Mouse (Mus musculus): ENCODE measurements around the gene Slc31a2. TPM values are rescaled to one million over a fixed set of nuclear protein-coding genes. Genes with fewer than 3 reads are reported as not detected.

Slc31a2 gene
- total RNA-seq, 2 experiments from 2014 or later: 7.8 to 11.6 TPM

DNA sequence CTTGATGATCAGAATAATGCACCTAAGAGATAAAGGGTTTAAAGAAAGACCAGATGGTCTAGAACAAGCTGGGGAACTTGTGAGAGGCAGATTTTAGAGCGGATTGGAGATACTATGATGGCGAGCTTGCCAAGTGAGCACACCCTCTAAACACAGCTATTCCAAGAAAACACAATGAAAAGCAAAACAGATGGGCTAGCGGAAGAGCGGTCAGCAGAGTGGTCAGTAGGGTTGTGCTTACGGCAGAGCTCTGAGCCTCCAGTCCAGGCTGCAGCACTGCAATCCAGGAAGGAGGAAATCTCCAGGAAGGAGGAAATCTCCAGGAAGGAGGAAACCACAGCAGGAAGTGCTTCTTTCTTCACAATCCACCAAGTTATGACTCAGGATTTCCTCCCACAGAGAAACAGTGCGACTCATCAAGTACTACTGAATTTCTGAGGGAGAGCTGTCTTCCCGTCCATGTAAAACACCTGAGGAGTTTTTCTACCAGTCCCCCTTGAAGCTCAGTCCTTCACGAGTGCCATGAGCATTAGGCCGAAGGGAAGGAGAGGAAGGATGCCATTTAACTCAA, 51.4 kb downstream of the Slc31a2 start:
- DNase-seq (ENCODE audit: low spot score in 2 of 2): no peak

DNA sequence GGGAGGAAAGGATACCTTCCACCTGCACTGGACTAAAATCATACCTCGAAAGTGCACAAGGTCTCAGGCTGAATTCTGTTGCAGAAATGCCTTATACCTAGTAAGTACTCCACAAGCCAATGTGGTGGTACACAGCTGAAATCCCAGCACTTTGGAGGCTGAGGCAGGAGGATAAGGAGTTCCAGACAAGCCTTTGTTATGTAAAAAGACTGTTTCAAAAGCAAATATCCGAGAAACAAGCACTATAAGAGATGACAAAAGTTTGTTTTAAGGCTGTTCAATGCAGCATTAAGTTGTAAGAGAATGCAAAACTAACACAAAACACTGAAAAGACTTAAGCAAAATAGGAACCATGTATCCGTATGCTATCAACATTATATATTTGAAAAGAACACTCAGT, 52.2 kb downstream of the Slc31a2 start:
- DNase-seq (ENCODE audit: low spot score in 2 of 2): no peak

DNA sequence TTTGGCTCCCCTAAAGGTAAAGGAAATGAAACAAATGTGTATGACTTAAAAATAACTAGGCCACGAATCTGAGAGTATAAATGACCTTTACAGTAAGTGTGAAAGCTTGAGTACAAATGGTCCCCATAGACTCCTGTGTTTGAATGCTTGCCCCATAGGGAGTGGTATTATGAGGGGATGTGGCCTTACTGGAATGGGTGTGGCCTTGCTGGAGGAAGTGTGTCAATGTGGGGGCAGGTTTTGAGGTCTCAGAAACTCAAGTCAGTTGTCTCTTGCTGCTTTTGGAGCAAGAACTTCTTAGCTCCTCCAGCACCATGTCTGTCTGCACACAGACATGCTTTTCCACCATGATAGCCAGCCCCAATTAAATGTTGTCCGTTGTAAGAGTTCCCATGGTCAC, 54.1 kb downstream of the Slc31a2 start:
- DNase-seq (ENCODE audit: low spot score in 2 of 2): no peak

DNA sequence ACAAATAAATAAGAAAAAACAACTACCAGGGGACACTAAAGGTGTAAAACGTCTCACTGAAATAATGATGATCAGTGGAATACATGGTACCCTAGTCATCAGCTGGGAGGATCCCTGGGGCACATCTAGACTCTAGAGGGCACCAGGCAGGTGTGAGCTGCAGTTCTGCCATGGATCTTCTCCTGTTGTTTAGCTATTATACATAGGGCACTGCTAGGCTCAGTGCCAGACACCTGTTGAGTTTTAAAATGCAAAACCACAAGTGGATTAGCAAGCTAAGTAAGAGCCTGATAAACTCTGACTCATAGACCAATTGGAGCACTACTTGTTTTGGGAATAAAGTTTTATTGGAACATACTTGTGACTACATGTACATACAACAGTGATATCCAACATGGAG, 55.9 kb downstream of the Slc31a2 start:
- no peak for DNase-seq (ENCODE audit: low spot score in 2 of 2)

DNA sequence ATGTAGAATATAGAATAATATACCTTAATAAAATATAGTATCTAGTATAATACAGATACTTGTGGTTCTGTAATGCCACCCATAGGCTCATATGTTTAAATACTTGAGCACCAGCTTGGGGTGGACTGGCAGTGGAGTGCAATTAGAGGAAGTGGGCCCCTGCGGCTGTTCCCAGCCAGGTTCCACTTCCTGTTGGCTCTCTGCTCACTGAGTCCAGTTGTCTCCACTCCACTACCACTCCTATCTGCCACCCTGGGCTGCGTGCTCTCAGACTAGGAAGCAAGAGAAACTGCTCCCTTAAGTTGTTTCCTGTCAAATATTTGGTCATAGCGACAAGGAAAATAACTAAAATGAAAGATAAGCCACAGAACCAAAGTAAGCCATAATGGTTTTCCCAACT, 60.3 kb downstream of the Slc31a2 start:
- peak in 1 of 2 experiments; percentile 27 for DNase-seq (ENCODE audit: low spot score in 2 of 2)

DNA sequence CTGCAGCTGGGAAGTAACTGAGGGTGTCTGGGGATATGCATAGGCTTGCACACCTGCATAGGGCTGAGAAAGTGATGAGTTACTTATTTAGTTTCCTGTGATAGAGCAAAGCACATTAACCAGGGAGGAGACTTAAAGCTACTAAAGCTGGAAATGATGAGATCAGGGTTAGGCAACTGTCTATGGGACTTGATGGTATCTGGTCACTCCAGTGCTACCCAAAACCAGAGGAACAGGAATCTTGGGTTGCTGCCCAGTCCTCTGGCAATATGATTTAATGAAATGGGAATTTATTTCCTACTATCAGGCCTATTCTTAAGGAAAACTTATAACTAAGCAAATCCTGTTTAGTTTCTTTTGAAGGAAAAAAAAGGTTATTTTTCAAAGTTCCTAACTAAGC, 63.7 kb downstream of the Slc31a2 start:
- no peak for DNase-seq (ENCODE audit: low spot score in 2 of 2)

DNA sequence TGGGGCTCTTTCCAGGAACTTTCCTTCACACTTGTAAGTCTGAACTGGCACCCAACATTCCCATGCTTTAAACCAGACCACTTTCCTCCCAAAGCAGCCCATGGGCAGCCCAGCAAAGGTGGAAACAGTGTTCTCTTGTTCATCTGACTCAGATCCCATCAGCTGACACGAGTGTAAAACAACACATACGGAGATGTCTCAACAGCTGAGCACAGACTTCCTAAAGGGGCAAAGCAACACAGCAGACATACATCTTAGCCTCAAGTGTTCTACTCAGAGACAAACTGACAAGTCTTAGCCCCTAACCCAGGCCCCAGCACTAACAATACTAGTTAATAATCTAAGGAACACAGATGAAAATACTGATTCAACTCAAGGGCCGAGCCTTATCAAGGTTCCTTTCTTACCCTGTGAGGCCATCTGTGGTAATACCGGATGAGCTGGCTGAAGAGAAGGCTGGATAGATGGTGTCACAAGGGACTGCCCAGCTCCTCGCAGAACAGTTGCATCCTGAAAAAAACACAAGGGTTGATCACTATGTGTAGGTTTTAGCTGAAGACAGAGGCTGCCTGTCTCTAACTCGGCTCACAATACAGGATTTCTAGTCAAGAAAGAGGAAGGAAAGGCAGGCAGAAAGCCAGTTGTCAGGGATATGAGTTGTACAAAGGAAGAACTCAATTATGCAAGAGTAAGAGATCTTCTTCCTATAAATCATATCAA, 66.7 kb downstream of the Slc31a2 start:
- no peak for DNase-seq (ENCODE audit: low spot score in 2 of 2)

DNA sequence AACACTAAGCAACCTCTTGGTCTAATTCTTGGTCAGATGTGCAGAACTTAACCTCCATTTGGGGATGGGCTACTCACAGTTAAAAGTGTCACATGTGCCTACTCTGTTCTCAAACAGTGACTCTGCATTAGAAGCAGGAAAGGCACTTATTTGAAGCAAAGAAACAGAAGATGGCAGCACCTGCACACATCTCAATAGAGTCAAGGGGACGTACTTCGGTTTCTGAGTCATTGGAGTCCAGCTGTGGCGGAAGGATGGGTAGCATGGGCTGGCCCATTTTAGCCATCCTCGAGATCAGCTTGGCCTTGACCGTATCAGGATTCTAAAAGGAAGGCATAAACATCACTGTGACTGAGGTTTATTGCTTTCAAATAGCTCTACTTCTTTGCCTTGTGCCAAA, 69.6 kb downstream of the Slc31a2 start:
- no peak for DNase-seq (ENCODE audit: low spot score in 2 of 2)

DNA sequence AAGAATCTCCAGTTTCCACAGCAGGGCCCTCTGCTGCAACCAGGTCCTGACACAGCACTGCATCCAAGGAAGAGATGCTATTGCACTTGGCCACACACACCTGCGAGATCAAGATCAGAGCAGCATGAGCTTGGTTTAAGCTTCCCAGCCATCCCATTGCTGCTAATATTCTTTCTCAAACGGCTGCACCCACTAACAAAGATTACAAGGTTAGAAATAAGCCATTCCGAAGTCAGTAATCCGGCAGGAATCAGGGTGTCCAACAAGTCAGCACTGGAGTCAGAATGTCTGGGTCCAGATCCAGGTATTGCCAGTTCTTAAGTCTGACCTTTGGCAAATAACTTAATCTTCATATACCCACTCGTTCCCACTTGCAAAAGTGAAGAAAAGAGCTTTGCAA, 76.2 kb downstream of the Slc31a2 start:
- DNase-seq (ENCODE audit: low spot score in 2 of 2): no peak

DNA sequence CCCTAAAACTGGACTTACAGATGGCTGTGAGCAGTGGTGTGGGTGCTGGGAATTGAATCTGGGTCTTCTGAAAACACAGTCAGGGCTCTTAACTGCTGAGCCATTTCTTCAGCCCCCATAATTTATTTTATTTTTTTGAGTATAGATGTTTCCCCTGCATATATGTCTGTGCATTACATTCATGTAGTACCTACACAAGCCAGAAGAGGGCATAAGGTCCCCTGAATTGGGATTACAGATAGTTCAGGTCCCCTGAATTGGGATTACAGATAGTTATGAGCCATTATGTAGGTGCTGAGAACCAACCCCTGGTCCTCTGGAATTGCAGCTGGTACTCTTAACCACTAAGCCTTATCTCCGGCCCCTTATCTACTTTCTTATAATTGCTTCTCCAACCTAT, 81.6 kb downstream of the Slc31a2 start:
- no peak for DNase-seq (ENCODE audit: low spot score in 2 of 2)

DNA sequence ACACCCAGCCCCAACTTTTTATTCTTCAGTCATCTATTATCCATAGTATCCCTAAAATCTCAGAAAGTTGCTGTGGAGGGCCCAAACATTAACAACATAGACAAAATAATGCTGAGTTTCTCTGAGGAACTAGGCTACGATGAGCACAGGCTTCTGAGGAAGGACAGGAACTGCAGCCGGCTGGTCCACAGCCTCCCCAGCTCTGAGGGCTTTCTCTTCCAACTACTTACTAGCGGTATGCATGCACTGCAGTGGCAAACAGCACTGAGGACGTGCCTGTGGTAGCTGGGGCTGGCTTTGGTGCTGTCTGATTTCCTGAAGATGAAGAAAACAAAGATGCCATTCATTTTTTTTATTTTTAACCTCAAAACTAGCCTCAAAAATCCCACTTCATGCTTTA, 83.5 kb downstream of the Slc31a2 start:
- DNase-seq (ENCODE audit: low spot score in 2 of 2): no peak

DNA sequence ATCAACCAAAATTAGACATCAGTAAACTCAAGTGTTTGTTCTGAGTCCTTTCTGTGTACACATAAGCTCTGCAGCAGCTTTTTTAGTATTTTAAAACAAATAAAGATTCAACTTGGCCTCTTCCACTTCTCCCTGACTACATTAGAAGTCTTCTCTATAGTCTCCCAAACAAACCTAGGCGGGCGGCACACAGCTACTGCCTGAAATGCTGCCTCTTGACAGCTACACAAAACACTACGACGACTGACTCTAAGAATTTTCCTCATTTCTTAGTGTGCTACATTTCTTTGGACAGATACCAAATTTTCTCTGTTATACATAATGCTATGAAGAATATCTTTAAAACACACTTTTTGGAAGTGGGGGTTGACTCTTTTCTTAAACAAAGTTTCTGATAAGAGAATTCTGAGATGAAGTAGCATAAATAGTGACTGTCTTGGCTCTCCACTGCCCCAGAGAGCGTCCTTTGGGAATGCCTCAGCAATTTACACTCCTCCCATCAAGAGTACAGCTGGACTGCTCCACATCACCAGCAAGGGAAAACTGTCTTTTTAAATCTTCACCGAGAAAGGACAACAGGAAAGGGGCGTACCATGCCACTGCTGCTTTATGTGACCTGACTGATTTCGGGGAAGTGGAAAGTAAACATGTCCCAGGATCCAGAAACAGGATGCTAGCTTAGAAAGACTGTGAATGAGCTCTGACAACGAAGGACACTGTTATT, 85.4 kb downstream of the Slc31a2 start:
- DNase-seq (ENCODE audit: low spot score in 2 of 2): no peak

Other genes with a start within 250 kb of the Slc31a2 start
- not detected for gene Mup20, start 208.4 kb upstream of the Slc31a2 start, total RNA-seq (2021)
- gene Mup3, start 175.2 kb upstream of the Slc31a2 start, total RNA-seq (2021): not detected
- gene Mup21, start 111.7 kb upstream of the Slc31a2 start, total RNA-seq (2021): not detected
- gene Zfp37, start 31.5 kb upstream of the Slc31a2 start, total RNA-seq (2021): 10 to 100 TPM; 22.8 to 23.5 TPM
- 10 to 100 TPM; 42.3 to 44.8 TPM for gene Fkbp15, start 98.0 kb downstream of the Slc31a2 start, total RNA-seq (2021)
- gene Slc31a1, start 98.2 kb downstream of the Slc31a2 start, total RNA-seq (2021): 10 to 100 TPM; 27.5 to 36.7 TPM
- gene Cdc26, start 146.1 kb downstream of the Slc31a2 start, total RNA-seq (2021): 10 to 100 TPM; 48.4 to 49.3 TPM
- 10 to 100 TPM; 11.8 to 12.8 TPM for gene Prpf4, start 146.2 kb downstream of the Slc31a2 start, total RNA-seq (2021)
- gene Rnf183, start 172.7 kb downstream of the Slc31a2 start, total RNA-seq (2021): not detected
- 1 to 10 TPM; 5.4 to 5.8 TPM for gene Wdr31, start 208.3 kb downstream of the Slc31a2 start, total RNA-seq (2021)
- gene Bspry, start 217.5 kb downstream of the Slc31a2 start, total RNA-seq (2021): under 1 TPM; 0.30 to 0.67 TPM
- 10 to 100 TPM; 10.0 to 10.9 TPM for gene Hdhd3, start 240.9 kb downstream of the Slc31a2 start, total RNA-seq (2021)

Measured in layer of hippocampus, postnatal 14 days (tissue).